Mouse (Mus musculus) midbrain, embryonic 15.5 days (tissue): ENCODE measurements at regions not wholly inside any gene's neighbourhood (a gene's known extent, or its start where the extent isn't known, plus 50 kb on each side); places are given as distances from the start of the nearest gene placed in this dataset.

ENCODE experiments used
- ATAC-seq: fragments of 200-750 bp; cut with Nextera tagmentation; replicated peaks from 2 replicates; pipeline ENCODE4 v1.8.0; 2017; ENCODE audit warnings: moderate TSS enrichment
- H3K27ac ChIP-seq: fragments of 300-500 bp; sonication (generic); 2 replicates; pipeline ENCODE4 v1.5.1; 2015; ENCODE audit warnings: mild to moderate bottlenecking, inconsistent platforms
- H3K27me3 ChIP-seq: fragments of 300-500 bp; sonication (generic); replicated peaks from 2 replicates; pipeline ENCODE4 v1.6.1; 2015; ENCODE audit warnings: inconsistent platforms
- H3K36me3 ChIP-seq: fragments of 300-500 bp; sonication (generic); replicated peaks from 2 replicates; pipeline ENCODE4 v1.6.1; 2015; ENCODE audit warnings: inconsistent platforms
- H3K4me1 ChIP-seq: fragments of 300-500 bp; sonication (generic); 2 replicates; pipeline ENCODE4 v1.6.1; 2015; ENCODE audit warnings: inconsistent platforms
- H3K4me2 ChIP-seq: fragments of 300-500 bp; sonication (generic); 2 replicates; pipeline ENCODE4 v1.6.1; 2015; ENCODE audit warnings: inconsistent platforms, mild to moderate bottlenecking, moderate library complexity
- H3K4me3 ChIP-seq: fragments of 300-500 bp; sonication (generic); 2 replicates; pipeline ENCODE4 v1.5.1; 2015; ENCODE audit warnings: mild to moderate bottlenecking, inconsistent platforms
- H3K9ac ChIP-seq: fragments of 300-500 bp; sonication (generic); 2 replicates; pipeline ENCODE4 v1.6.1; 2015; ENCODE audit warnings: mild to moderate bottlenecking, inconsistent platforms
- H3K9me3 ChIP-seq: fragments of 300-500 bp; sonication (generic); 2 replicates; pipeline ENCODE4 v1.6.1; 2016; ENCODE audit warnings: inconsistent platforms
- WGBS: fragments of 180-500 bp; shearing (Covaris S2); methylation state at CpG from one replicate; pipeline ENCODE4 v1.1.7; 2015; ENCODE audit warnings: mixed read lengths; 5-methylcytosine and 5-hydroxymethylcytosine counted together

- peaks cover 6% of the 10 kb centered on the region; the same call in 1 of the 2 replicates for H3K4me1 ChIP-seq
- H3K9ac ChIP-seq = no peak overlapping the region
- no peak overlapping the region for H3K4me2 ChIP-seq
- 42% methylated on average over 3 of the region's 3 CpGs for WGBS
- H3K9me3 ChIP-seq = no peaks in the 10 kb centered on the region
- ATAC-seq = no peak
- no peaks in the 10 kb centered on the region for H3K36me3 ChIP-seq
- H3K27ac ChIP-seq = no peak overlapping the region
- H3K4me3 ChIP-seq = no peak overlapping the region
- no peaks in the 10 kb centered on the region for H3K27me3 ChIP-seq
Observed at GRCm38 (mm10) chr13:78642443-78642729, 442.8 kb upstream of the Nr2f1 start.

DNA sequence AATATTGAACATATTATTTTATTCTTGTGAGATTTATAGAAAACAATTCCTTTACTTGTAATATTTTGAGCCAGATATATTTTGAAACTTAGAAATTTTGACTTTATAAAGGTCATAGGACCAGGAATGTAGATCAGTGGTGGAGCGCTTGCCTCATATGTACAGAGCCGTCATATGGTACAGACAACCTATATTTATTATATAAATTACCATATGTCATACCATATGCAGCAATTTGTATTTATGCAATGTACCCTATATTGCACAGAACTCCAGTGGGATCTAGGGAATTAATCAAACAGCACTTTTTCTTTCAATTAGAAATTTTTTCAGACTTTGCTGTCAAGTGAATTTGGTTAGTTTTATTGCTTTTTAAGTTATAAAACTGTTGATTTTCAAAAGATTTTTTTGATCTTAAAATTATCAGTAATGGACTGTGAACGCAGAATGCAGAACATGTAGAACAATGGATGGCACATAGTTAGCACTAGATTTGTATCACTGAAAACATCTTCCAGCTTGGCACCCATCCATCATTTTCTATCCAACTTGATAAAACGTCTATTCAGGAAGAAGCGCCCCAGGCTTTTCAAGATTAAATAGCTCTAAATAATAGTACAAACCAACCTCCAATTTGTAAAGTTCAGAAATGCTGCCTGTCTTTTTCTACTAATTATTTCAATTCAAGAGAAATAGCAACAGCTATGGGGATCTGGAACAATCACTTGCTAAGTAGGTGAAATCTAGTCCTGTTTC lies 442.3 kb upstream of the Nr2f1 start:
- ATAC-seq = no peak
- peaks cover 6% of the 10 kb centered on the region; the same call in 1 of the 2 replicates for H3K4me1 ChIP-seq
- no peaks in the 10 kb centered on the region for H3K36me3 ChIP-seq

DNA sequence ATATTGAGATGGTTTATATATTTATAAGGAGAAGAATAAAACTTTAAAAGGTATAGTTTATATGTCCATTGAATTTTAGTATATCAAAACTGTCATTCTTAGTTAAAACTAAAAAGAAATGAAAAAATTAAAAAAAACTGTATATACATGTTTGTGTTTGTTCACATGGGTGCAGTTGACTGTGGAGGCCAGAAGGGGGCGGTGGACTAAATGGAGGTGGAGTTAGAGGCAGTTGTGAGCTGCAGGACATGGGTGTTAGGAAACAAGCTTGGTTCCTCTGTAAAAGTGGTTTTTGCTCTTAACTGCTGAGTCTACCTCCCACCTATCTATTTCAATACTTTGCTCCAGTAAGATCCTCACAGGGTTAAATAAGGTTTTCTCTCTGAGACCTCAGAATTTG lies 440.8 kb upstream of the Nr2f1 start:
- no peak for ATAC-seq
- Histone ChIP-seq H3K9me3 (no peaks in the 10 kb centered on the region), H3K27me3 (no peaks in the 10 kb centered on the region), H3K4me1 (peaks cover 6% of the 10 kb centered on the region; the same call in 1 of the 2 replicates), H3K9ac (no peak overlapping the region), H3K4me2 (no peak overlapping the region), H3K27ac (no peak overlapping the region), H3K4me3 (no peak overlapping the region), H3K36me3 (no peaks in the 10 kb centered on the region)
- WGBS = 82% methylated on average over 1 of the region's 1 CpGs

More for the DNA sequence above, 442.3 kb upstream of the Nr2f1 start:
- Histone ChIP-seq H3K9ac (no peak overlapping the region), H3K9me3 (no peaks in the 10 kb centered on the region), H3K27ac (no peak overlapping the region), H3K4me2 (no peak overlapping the region), H3K4me3 (no peak overlapping the region), H3K27me3 (no peaks in the 10 kb centered on the region)
- 66% methylated on average over 5 of the region's 5 CpGs for WGBS

GRCm38 (mm10) chr13:78638462-78638861 lies 438.9 kb upstream of the Nr2f1 start:
- no peak overlapping the region for H3K27ac ChIP-seq

DNA sequence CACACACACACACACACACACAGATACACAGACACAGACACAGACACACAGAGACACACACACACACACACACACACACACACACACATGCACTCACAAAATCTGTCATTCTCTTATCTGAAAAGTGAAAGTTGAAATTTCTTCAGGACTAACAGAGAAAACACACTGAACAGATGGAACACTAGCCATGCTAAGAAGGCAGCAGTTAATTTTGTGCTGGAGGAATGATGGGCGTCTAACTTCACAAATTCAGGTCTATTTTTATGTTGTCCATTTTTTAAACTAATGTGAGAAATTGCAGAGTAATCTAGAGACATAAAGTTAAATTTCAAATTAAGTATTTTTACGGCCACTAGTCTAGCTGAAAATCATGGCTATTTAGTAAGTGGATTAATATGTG lies 432.1 kb upstream of the Nr2f1 start:
- Histone ChIP-seq H3K9ac (no peak overlapping the region), H3K36me3 (no peaks in the 10 kb centered on the region), H3K4me3 (no peak overlapping the region), H3K9me3 (no peaks in the 10 kb centered on the region), H3K27me3 (no peaks in the 10 kb centered on the region), H3K4me2 (no peak overlapping the region), H3K4me1 (no peaks in the 10 kb centered on the region), H3K27ac (no peak overlapping the region)
- ATAC-seq = no peak
- WGBS = 96% methylated on average over 2 of the region's 2 CpGs

More at GRCm38 (mm10) chr13:78638462-78638861, 438.9 kb upstream of the Nr2f1 start:
- no peak overlapping the region for H3K4me3 ChIP-seq
- H3K9me3 ChIP-seq = no peaks in the 10 kb centered on the region
- ATAC-seq = no peak
- no peaks in the 10 kb centered on the region for H3K27me3 ChIP-seq
- H3K9ac ChIP-seq = no peak overlapping the region
- 91% methylated on average over 5 of the region's 5 CpGs for WGBS
- no peak overlapping the region for H3K4me2 ChIP-seq
- peaks cover 6% of the 10 kb centered on the region; the same call in 1 of the 2 replicates for H3K4me1 ChIP-seq
- no peaks in the 10 kb centered on the region for H3K36me3 ChIP-seq

GRCm38 (mm10) chr13:78629041-78629727 lies 429.6 kb upstream of the Nr2f1 start:
- Histone ChIP-seq H3K4me1 (no peaks in the 10 kb centered on the region), H3K9me3 (no peaks in the 10 kb centered on the region), H3K4me3 (no peak overlapping the region), H3K27me3 (no peaks in the 10 kb centered on the region), H3K36me3 (no peaks in the 10 kb centered on the region), H3K27ac (no peak overlapping the region), H3K4me2 (no peak overlapping the region), H3K9ac (no peak overlapping the region)
- WGBS = 30% methylated on average over 10 of the region's 10 CpGs
- ATAC-seq = no peak

DNA sequence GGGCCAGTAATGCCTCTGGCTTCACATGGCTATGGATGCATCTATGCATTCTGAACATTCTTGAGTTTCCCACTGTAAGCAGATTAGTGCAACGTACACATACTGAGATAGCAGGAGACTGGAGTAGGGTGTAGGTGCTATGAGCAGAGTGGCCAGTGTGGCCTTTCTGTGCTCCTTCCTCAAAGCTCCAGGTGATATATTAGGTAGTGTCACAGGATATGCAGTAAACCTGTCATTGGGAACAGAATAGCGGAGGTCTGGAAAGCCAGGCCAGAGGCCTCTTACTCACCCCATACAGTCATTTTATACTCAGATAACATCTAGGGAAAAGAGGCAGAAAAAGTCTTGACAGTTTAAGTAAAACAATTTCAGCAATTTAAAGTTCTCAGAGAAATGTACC lies 424.1 kb upstream of the Nr2f1 start:
- H3K27ac ChIP-seq = no peak overlapping the region

DNA sequence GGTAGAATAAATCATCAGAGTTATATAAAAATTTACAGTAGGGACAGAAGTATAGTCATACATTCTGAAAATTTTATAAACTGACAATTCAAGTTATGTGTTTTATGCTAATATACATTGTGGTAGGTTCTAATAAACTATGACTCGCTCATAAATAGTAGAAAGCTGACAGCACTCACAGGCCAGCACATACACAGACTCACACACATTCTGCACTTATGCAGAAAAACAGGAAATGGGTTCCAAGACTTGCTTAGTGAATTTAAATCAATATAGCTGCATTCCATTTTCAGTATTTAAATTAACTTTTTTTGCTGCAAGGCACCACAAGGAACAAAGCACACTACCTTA lies 403.3 kb upstream of the Nr2f1 start:
- no peak overlapping the region for H3K4me2 ChIP-seq
- no peaks in the 10 kb centered on the region for H3K27me3 ChIP-seq
- no peaks in the 10 kb centered on the region; the same call in 1 of the 2 replicates for H3K4me1 ChIP-seq
- H3K36me3 ChIP-seq = no peaks in the 10 kb centered on the region
- WGBS = 81% methylated on average over 1 of the region's 1 CpGs
- no peak overlapping the region for H3K4me3 ChIP-seq
- no peaks in the 10 kb centered on the region for H3K9me3 ChIP-seq
- no peak overlapping the region for H3K9ac ChIP-seq
- no peak overlapping the region for H3K27ac ChIP-seq
- ATAC-seq = peak; percentile 62; the same call in 1 of the 2 replicates

More for the DNA sequence above, 424.1 kb upstream of the Nr2f1 start:
- Histone ChIP-seq H3K4me3 (no peak overlapping the region), H3K9me3 (no peaks in the 10 kb centered on the region), H3K36me3 (no peaks in the 10 kb centered on the region), H3K4me2 (no peak overlapping the region), H3K4me1 (no peaks in the 10 kb centered on the region), H3K27me3 (no peaks in the 10 kb centered on the region), H3K9ac (no peak overlapping the region)
- WGBS = 90% methylated on average over 2 of the region's 2 CpGs
- ATAC-seq = no peak

DNA sequence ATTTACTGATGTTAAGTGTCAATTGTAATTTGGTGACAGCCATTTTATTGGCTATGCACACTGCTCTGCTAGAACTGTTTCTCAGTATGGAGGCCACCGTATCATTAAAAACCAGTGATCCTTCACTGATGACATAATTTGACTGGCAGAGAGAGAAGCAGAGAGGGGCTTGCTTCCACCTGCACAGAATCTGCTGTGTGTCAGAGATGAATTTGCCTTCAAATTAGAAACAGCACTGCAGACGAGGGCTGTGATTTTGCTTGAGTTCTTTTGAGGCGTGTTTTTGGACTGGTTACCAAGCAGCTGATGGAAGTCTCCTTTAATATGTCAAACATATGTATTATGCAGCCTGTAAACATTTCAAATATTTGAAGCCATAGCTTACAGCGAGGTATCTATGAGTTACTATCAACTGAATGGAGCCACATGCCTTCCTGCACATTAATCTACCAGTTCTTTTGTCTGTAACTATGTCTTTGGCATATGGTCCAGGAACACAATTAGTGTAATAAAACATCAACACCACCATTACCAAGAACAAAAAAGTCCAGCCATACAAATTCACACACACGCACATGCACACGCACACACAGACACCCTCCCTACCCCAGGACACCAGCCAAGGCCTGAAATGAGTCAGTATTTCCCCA lies 402.8 kb upstream of the Nr2f1 start:
- Histone ChIP-seq H3K4me2 (no peak overlapping the region), H3K4me1 (no peaks in the 10 kb centered on the region; the same call in 1 of the 2 replicates), H3K9ac (no peak overlapping the region), H3K9me3 (no peaks in the 10 kb centered on the region), H3K4me3 (no peak overlapping the region), H3K27ac (no peak overlapping the region), H3K36me3 (no peaks in the 10 kb centered on the region), H3K27me3 (no peaks in the 10 kb centered on the region)
- ATAC-seq = peak; percentile 67
- 56% methylated on average over 6 of the region's 6 CpGs for WGBS

- Histone ChIP-seq H3K36me3 (no peaks in the 10 kb centered on the region), H3K27ac (no peak overlapping the region), H3K9ac (no peak overlapping the region), H3K4me2 (no peak overlapping the region), H3K9me3 (no peaks in the 10 kb centered on the region), H3K27me3 (no peaks in the 10 kb centered on the region), H3K4me1 (peaks cover 12% of the 10 kb centered on the region; the same call in 1 of the 2 replicates), H3K4me3 (no peak overlapping the region)
- peak; percentile 55; the same call in 1 of the 2 replicates for ATAC-seq
- WGBS = 9% methylated on average over 7 of the region's 7 CpGs
Observed at GRCm38 (mm10) chr13:78580863-78581595, 381.5 kb upstream of the Nr2f1 start.

DNA sequence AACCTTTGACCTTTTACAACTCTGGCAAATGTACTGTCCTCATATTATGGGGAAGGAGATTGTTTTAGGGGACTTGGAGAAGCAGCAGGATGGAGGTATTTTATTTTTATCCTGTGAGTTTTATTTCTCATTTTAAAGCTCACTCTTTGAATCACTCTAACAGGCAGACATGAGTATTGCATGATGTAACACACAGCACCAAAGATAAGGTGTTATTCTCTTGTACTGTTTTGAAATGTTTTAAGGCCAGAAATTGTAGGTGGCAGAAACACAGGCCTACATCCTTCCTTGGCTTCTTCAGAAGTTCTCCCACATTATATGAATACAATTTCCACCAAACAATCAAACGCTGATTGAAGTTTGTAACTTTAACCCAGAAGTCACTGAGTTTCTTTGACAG lies 377.9 kb upstream of the Nr2f1 start:
- H3K27ac ChIP-seq = no peak overlapping the region
- no peak overlapping the region for H3K4me2 ChIP-seq
- H3K4me3 ChIP-seq = no peak overlapping the region
- H3K27me3 ChIP-seq = no peaks in the 10 kb centered on the region
- H3K9me3 ChIP-seq = no peaks in the 10 kb centered on the region
- H3K4me1 ChIP-seq = peaks cover 9% of the 10 kb centered on the region; the same call in 1 of the 2 replicates
- WGBS = 81% methylated on average over 1 of the region's 1 CpGs
- H3K9ac ChIP-seq = no peak overlapping the region
- ATAC-seq = no peak
- H3K36me3 ChIP-seq = no peaks in the 10 kb centered on the region
